Mouse (Mus musculus): Measurements from ENCODE around the gene Glt6d1. TPM values are rescaled to one million over a fixed set of nuclear protein-coding genes. Genes with fewer than 3 reads are reported as not detected.

Gene Glt6d1
- total RNA-seq, 2 experiments from 2014 or later = not detected

DNA sequence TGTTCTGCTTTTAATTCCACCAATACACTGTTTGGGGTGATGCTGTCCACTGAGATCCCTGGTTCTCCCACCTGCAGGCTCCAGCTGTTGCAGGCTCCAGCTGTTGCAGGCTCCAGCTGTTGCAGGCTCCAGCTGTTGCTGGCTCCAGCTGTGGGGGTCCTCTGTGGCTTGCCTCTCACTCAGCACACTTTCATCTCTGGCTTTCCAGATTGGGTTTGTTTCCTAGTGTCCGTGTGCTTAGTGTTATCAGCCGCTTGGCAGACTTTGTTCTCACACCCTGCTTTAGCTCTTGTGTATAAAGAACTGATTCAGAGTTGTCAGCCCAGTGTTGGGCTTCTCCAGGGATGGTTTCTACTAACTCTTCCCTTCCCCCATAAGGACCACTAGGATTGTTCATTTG lies 18.0 kb downstream of the Glt6d1 start:
- DNase-seq = peak; percentile 27

GRCm38 (mm10) chr2:25789092-25789491 lies 26.6 kb downstream of the Glt6d1 start:
- no peak for DNase-seq

DNA sequence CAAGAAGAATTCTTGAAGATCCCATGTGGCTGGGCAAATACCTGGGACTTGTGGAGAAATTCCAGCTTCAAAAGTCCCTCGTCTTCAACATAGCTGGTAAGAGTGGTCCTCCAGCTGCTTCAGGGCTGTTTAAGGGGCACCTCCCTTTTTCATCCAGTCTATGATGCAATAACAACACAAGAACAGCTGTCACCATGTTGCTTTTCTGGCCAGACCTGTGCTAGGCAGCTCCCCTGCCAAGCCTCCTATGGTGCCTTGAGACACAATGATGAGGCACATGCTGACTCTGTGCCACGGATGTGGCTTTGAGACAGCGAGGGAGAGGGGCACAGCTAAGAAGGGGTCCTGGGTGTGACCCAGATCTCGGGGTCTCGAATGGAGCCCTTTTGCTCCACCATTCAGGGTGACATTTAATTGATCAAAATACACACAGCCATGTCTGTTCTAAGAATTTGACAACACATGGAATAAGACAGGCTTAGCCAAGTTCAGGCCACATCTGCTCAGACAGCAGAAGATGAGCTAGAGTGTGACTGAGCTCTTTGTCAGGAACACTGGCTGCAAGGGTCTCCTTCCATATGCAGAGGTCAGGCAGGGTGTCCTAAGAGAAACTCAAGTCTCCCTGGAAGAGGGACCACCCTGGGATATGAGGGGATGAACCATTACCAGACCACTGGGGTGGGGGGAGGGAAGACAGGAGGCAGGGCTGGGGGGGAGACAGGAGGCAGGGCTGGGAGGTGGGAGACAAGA lies 29.9 kb downstream of the Glt6d1 start:
- no peak for DNase-seq

DNA sequence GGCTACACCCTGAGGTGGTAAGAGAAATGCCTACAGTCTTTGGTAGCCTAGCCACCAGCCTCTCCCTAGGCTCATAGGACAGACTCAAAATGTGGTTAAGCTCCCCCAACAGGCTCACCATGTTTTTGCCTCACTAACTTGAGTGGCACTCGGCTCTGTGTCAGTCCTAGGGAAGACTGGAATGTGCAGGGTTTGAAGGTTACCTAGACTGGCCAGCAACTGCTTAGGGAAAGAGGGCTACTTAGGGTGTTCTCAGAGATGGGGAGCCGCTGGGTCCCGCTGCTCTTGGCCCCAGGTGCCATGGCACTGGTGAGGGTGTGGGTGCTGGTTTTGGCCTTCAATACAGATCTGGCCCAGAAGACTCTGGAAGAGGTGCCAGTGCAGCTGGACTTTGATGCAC lies 33.7 kb downstream of the Glt6d1 start, which contains the start of gene Gm13539:
TSS of gene Gm13539 (plus strand) at position 301 of the 400 bp plus-strand sequence.
- no peak for DNase-seq

GRCm38 (mm10) chr2:25780921-25781320 lies 34.7 kb downstream of the Glt6d1 start:
- DNase-seq = no peak

DNA sequence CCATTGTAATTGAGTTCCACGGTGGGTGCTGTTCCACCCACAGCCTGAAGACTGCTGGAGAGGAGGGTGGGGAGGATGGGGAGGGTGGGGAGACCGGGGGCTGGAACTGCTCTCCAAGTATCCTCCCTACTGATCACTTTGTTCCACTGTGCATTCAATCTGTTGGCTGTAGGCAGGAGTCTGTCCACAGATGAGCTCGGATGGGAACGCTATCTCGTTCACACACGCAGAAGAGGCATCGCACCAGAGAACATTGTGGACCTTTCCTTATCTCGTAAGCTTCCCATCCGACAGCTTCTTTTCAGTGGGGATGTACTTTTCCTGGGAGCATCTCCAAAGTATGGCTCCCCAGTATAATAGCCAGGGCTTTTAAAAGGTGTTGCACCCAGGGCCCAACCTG lies 36.6 kb downstream of the Glt6d1 start:
- DNase-seq = no peak

- DNase-seq = no peak
Observed at GRCm38 (mm10) chr2:25776717-25777116, 38.9 kb downstream of the Glt6d1 start, which contains the start of gene Lcn11. TSS of gene Lcn11 (plus strand) at chr2:25777017.

DNA sequence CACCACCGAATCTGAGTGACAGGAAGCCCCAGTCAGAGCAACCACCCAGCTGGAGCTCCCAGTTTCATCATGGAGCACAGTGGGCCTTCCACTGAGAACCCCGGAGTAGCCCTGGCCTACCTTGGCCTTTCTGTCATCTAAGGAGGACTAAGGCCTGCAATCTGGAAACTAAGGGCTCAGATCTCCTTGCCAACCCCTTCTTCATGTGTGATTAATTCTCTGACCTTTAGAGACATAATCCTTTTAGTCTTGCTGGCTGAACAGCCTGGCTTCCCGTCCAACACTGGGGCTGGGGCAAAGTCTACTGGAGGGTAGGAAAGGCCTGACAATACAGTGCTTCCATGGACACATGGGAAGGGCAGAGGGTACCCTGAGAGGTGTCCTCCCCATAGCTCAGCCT lies 39.7 kb downstream of the Glt6d1 start:
- DNase-seq = no peak

DNA sequence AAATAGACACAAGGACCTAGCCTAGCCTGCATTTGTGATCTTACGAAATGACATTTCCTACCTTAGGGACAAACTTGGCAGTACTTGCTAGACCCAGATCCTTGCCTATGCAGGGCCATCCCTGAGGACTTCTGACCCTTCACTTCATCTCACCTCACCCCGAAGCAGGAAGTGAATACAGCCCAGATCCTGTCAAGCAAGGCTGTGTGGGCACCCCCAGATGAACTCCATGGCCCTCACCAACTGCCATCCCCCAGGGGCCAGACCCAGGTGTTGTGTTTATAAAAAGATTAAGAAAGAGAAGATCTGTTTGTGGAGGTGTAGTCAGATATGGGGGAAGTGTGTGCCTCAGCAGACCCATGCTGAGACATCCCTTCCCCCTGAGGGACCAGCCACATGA lies 41.0 kb downstream of the Glt6d1 start:
- DNase-seq = no peak

- DNase-seq = no peak
Observed at GRCm38 (mm10) chr2:25773507-25773906, 42.1 kb downstream of the Glt6d1 start.

GRCm38 (mm10) chr2:25767764-25768163 lies 47.9 kb downstream of the Glt6d1 start:
- DNase-seq = no peak

DNA sequence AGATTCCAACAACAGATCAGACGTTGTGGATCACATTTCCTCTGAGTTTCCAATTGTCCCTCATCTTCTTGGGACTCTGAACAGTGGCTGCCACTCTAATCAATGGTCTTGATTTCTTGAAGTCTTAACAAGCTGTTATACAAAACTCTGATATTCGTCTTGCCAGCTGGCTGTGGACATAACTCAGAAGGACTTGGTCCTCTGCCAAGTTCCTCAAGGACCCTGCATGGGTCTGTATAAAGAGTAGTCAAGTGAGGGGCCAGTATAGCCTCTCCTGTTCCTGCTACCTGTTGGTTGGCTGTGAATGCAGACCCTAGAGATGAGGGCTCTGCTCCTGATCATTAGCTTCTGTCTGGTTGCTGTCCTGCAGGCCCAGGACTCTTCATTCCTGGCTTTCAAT lies 50.4 kb downstream of the Glt6d1 start, which contains the start of gene Lcn3:
TSS of gene Lcn3 (plus strand) at position 301 of the 400 bp plus-strand sequence.
- DNase-seq = no peak

DNA sequence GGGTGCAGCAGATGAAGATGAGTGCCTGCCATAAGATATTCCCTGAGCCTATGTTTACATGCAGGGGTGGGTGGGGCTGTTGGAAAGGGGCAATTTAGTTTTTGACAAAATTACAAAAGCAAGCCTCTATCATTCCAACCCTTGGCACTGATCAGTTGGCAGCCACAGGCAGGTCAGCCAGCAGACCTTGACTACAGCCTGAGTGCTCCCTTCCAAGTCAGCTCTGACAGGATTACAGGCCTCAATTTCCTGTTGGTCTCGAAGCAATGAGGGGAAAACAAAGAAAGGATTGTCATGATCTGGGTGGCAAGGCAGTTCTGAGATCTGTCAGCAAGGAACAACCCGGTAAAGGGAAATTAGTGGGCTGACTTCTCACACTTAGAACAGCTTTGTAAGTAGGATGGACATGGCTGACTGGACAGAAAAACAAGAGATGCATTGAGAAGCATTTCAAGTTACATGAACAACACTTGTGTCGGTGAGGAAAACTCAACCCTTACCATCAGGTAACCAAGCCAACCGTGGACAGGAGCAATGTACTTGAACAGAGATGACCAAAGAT lies 57.5 kb downstream of the Glt6d1 start:
- no peak for DNase-seq

DNA sequence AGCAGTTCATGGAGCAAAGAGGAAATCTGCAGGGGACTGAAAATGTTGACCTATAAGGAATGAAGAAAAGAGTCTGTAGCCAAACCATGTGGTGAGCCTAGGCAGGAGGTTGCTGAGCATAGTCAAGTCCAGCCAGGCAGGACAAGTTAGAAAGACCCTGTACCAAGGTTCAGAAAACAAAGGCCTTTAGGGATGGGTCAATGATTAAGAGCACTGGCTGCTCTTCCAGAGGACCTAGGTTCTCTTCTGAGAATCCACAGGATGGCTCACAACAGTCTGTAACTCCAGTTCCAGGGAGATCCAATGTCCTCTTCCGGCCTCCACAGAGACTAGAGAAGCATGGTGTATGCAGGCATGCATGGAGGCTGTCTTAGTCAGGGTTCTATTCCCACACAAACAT lies 61.4 kb downstream of the Glt6d1 start:
- no peak for DNase-seq

Other genes starting within 250 kb of the Glt6d1 start
- gene Mamdc4, start 241.0 kb downstream of the Glt6d1 start, total RNA-seq (2021) = 1 to 10 TPM; 1.4 to 2.3 TPM
- gene Phpt1, start 240.6 kb downstream of the Glt6d1 start, total RNA-seq (2021) = 100 to 1,000 TPM; 100 to 101 TPM
- gene Ajm1, start 234.1 kb downstream of the Glt6d1 start, total RNA-seq (2021) = under 1 TPM; 0.14 to 0.41 TPM
- 10 to 100 TPM; 51.4 to 61.5 TPM for gene Rabl6, start 207.3 kb downstream of the Glt6d1 start, total RNA-seq (2021)
- gene Ccdc183, start 198.2 kb downstream of the Glt6d1 start, total RNA-seq (2021) = not detected
- gene Tmem141, start 193.8 kb downstream of the Glt6d1 start, total RNA-seq (2021) = 10 to 100 TPM; 22.2 to 24.0 TPM
- 1 to 10 TPM; 1.3 to 1.4 TPM for gene Fcna, start 187.8 kb downstream of the Glt6d1 start, total RNA-seq (2021)
- under 1 TPM; 0.72 to 0.74 TPM for gene Lcn8, start 162.7 kb downstream of the Glt6d1 start, total RNA-seq (2021)
- not detected for gene Lcn5, start 157.9 kb downstream of the Glt6d1 start, total RNA-seq (2021)
- not detected for gene Lcn6, start 139.1 kb downstream of the Glt6d1 start, total RNA-seq (2021)
- not detected for gene Lcn10, start 133.1 kb downstream of the Glt6d1 start, total RNA-seq (2021)
- not detected for gene Obp2a, start 115.8 kb downstream of the Glt6d1 start, total RNA-seq (2021)
- 10 to 100 TPM; 13.7 to 17.1 TPM for gene Bmyc, start 109.1 kb downstream of the Glt6d1 start, total RNA-seq (2021)
- gene Obp2b, start 78.8 kb downstream of the Glt6d1 start, total RNA-seq (2021) = not detected
- not detected for gene Lcn3, start 50.3 kb downstream of the Glt6d1 start, total RNA-seq (2021)
- not detected for gene Lcn11, start 38.8 kb downstream of the Glt6d1 start, total RNA-seq (2021)
- gene Gm13539, start 33.6 kb downstream of the Glt6d1 start, total RNA-seq (2021) = not detected
- gene Lcn9, start 7.3 kb upstream of the Glt6d1 start, total RNA-seq (2021) = not detected
- gene Sohlh1, start 31.4 kb upstream of the Glt6d1 start, total RNA-seq (2021) = not detected
- gene Kcnt1, start 47.9 kb upstream of the Glt6d1 start, total RNA-seq (2021) = under 1 TPM; 0.32 to 0.52 TPM
- 10 to 100 TPM; 30.1 to 33.3 TPM for gene Camsap1, start 167.4 kb upstream of the Glt6d1 start, total RNA-seq (2021)
- gene Ubac1, start 205.9 kb upstream of the Glt6d1 start, total RNA-seq (2021) = 10 to 100 TPM; 60.3 to 62.4 TPM

Measured in heart, postnatal 4 days (tissue).